Mouse (Mus musculus) forebrain, embryonic 12.5 days (tissue): ENCODE results near the gene Mccc1. TPM values are rescaled to one million over a fixed set of nuclear protein-coding genes. Genes with fewer than 3 reads are reported as not detected.
A peak's percentile ranks its signal among the peaks of the same experiment; 100 is the strongest.

Experiments
- ATAC-seq: fragments of 200-750 bp; cut with Nextera tagmentation; 2 replicates; pipeline ENCODE4 v1.8.0; 2017; ENCODE audit warnings: moderate TSS enrichment; ENCODE audit not compliant: low FRiP score
- H3K27ac ChIP-seq: fragments of 300-500 bp; sonication (generic); 2 replicates; pipeline ENCODE4 v1.5.1; 2016; ENCODE audit warnings: mild to moderate bottlenecking
- H3K27me3 ChIP-seq: fragments of 300-500 bp; sonication (generic); 2 replicates; pipeline ENCODE4 v1.6.1; 2016; ENCODE audit warnings: mild to moderate bottlenecking
- H3K36me3 ChIP-seq: fragments of 300-500 bp; sonication (generic); replicated peaks from 2 replicates; pipeline ENCODE4 v1.6.1; 2016; ENCODE audit warnings: mild to moderate bottlenecking
- H3K4me1 ChIP-seq: fragments of 300-500 bp; sonication (generic); 2 replicates; pipeline ENCODE4 v1.6.1; 2016
- H3K4me2 ChIP-seq: fragments of 300-500 bp; sonication (generic); 2 replicates; pipeline ENCODE4 v1.6.1; 2016; ENCODE audit warnings: mild to moderate bottlenecking, moderate library complexity
- H3K4me3 ChIP-seq: fragments of 300-500 bp; sonication (generic); replicated peaks from 2 replicates; pipeline ENCODE4 v1.5.1; 2016; ENCODE audit warnings: mild to moderate bottlenecking
- H3K9ac ChIP-seq: fragments of 300-500 bp; sonication (generic); 2 replicates; pipeline ENCODE4 v1.6.1; 2016; ENCODE audit warnings: mild to moderate bottlenecking
- H3K9me3 ChIP-seq: fragments of 300-500 bp; sonication (generic); 2 replicates; pipeline ENCODE4 v1.6.1; 2016
- WGBS: fragments of 180-500 bp; shearing (Covaris S2); methylation state at CpG from one replicate; pipeline ENCODE4 v1.1.7; 2016; 5-methylcytosine and 5-hydroxymethylcytosine counted together
- polyA plus RNA-seq: library from polyadenylated mRNA; unstranded; fragments of >200 nt; fragmentation: Nextera tagmentation; extraction: Ambion mirVana; gene quantifications from 2 replicates; pipeline ENCODE4 v1.2.1, GENCODE M21; 2016

The Mccc1 gene
- polyA plus RNA-seq, 1 experiment from 2014 or later, result 32.7 TPM

DNA sequence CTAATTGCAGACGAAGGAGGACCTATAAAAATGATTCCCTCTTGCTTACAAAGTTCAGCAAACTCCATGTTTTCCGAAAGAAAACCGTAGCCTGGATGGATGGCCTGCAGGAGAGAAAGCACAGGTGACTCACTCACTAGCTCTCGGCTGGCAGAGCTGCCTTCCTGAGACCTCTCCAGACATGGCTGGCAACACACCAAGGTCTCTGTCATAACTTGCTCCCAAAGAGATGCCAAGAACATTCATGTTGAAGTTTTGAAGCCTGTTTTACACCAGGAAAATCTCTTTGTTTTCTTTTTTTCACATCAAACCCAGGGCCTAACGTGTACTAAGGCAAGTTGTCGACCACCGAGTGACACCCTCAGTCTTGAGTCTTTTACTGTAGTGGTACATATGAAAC lies 9.8 kb downstream of the Mccc1 start:
- ATAC-seq, result no peak
- H3K27ac ChIP-seq, result no peak overlapping the region
- H3K36me3 ChIP-seq, result peaks cover 42% of the 10 kb centered on the region
- H3K4me2 ChIP-seq, result no peak overlapping the region
- no peaks in the 10 kb centered on the region for H3K9me3 ChIP-seq
- H3K4me3 ChIP-seq, result no peak overlapping the region
- no peak overlapping the region for H3K9ac ChIP-seq
- WGBS, result 93% methylated on average over 7 of the region's 7 CpGs
- H3K4me1 ChIP-seq, result peaks cover 4% of the 10 kb centered on the region; the same call in 1 of the 2 replicates
- no peaks in the 10 kb centered on the region for H3K27me3 ChIP-seq

DNA sequence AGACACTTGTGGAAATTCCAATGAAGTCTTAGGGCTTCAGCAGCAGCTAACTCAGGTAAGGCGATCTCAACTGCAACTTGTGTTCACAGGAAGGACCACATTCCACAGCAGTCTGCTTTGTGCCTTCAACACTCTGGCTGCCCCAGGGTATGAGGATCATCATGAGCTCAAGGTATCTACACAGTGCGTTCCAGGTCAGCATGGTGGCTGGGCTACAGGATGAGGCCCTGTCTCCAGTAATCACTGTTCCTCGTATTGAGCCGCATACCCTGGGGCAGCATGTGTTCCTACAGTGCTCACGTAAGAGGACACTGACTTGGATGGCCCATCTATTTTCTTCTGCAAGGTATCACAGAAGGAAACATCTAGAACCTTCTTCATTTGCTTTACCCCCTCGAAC lies 12.4 kb downstream of the Mccc1 start:
- Histone ChIP-seq H3K4me1 (no peaks in the 10 kb centered on the region), H3K9me3 (no peaks in the 10 kb centered on the region), H3K36me3 (peaks cover 58% of the 10 kb centered on the region), H3K4me2 (no peak overlapping the region), H3K9ac (no peak overlapping the region), H3K27me3 (no peaks in the 10 kb centered on the region), H3K4me3 (no peak overlapping the region), H3K27ac (no peak overlapping the region)
- 97% methylated on average over 6 of the region's 6 CpGs for WGBS
- ATAC-seq, result no peak

DNA sequence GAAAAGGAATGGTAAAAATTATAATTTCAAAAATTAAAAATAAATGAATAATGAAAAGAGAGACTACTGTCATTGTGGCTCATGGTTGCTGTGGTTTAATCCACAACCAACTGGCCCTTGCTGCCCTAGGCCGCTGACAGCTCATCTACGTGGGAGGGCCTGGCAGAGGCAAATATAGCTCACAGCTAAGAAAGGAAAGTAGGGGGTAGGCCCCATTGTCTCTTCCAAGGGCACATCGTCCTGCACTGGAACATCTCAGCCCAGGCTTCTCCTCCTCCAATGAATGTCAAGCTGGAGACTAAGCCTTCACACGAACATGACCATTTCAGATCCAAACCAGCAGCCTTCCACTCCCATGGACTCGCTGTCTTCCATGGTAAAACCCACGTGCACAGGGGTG lies 14.2 kb downstream of the Mccc1 start:
- ATAC-seq, result no peak
- 94% methylated on average over 6 of the region's 6 CpGs for WGBS
- Histone ChIP-seq H3K27me3 (no peaks in the 10 kb centered on the region), H3K4me3 (no peak overlapping the region), H3K9ac (no peak overlapping the region), H3K9me3 (no peaks in the 10 kb centered on the region), H3K4me2 (no peak overlapping the region), H3K36me3 (peaks cover 69% of the 10 kb centered on the region), H3K27ac (no peak overlapping the region), H3K4me1 (no peaks in the 10 kb centered on the region)

DNA sequence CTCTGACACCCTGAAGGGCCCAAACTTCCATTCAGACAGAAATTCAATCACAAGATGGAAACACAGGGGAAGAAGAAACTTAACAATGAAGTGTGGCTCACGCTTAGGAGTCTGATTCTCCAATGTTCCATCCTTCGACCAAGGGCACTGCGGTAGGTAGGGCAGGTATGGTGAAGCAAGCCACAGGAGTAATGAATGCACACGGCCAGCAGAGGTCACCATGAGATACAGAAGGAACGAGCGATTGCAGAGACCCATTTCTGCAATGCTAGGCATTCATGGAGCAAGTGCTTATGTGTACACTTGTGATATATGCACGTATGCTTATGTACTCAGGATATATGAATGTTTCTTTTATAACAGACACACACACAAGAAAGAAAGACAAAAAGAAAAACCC lies 26.9 kb downstream of the Mccc1 start:
- H3K9me3 ChIP-seq, result no peaks in the 10 kb centered on the region
- H3K4me2 ChIP-seq, result no peak overlapping the region
- ATAC-seq, result no peak
- H3K9ac ChIP-seq, result no peak overlapping the region
- 74% methylated on average over 7 of the region's 7 CpGs for WGBS
- no peaks in the 10 kb centered on the region for H3K27me3 ChIP-seq
- no peak overlapping the region for H3K4me3 ChIP-seq
- no peaks in the 10 kb centered on the region for H3K4me1 ChIP-seq
- H3K27ac ChIP-seq, result no peak overlapping the region
- H3K36me3 ChIP-seq, result peaks cover 62% of the 10 kb centered on the region

DNA sequence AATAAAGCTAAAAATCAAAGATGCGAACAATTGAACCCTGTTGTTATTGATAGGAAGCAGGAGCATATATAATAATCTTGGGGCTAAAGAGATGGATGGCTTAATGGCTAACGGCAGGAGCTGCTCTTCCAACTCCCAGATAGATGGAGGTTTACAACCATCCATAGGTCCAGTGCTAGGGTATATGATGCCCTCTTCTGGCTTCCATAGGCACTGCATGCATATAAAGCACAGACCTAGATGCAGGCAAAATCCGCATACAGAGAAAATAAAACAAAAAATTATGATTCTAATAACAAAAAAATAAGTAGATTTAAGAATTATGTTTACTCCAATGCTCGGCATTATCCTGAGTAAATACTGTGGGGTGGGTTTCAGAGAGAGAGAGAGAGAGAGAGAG lies 27.5 kb downstream of the Mccc1 start:
- no peaks in the 10 kb centered on the region for H3K27me3 ChIP-seq
- peaks cover 59% of the 10 kb centered on the region for H3K36me3 ChIP-seq
- no peak overlapping the region for H3K9ac ChIP-seq
- no peak overlapping the region for H3K4me2 ChIP-seq
- no peak overlapping the region for H3K4me3 ChIP-seq
- no peaks in the 10 kb centered on the region for H3K9me3 ChIP-seq
- ATAC-seq, result 0 out of 2 replicates have a peak, but pooled peaks have one; percentile 39
- H3K4me1 ChIP-seq, result no peaks in the 10 kb centered on the region
- 90% methylated on average over 4 of the region's 4 CpGs for WGBS
- H3K27ac ChIP-seq, result no peak overlapping the region

DNA sequence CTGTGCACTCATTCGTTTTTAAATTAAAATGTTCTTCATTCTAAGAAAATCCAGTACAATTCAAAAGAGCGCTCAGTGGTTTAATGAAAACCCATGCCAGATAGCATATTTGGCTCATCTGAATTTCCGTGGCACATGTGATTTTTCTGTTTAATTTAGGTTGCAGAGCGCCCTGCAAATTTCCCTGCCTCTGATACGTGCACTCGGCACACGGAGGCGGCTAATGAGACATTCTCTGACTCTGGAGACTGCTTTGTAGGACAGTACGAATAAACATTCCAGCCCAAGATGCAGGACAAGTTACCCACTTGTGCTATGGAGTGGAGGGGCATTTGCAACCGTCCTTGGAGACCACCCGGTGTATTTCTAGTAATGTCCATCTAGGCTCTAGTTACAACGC lies 29.3 kb downstream of the Mccc1 start:
- ATAC-seq, result no peak
- Histone ChIP-seq H3K36me3 (peaks cover 53% of the 10 kb centered on the region), H3K4me1 (no peaks in the 10 kb centered on the region), H3K4me3 (no peak overlapping the region), H3K9ac (no peak overlapping the region), H3K27me3 (no peaks in the 10 kb centered on the region), H3K4me2 (no peak overlapping the region), H3K9me3 (no peaks in the 10 kb centered on the region), H3K27ac (no peak overlapping the region)
- WGBS, result 93% methylated on average over 12 of the region's 12 CpGs

DNA sequence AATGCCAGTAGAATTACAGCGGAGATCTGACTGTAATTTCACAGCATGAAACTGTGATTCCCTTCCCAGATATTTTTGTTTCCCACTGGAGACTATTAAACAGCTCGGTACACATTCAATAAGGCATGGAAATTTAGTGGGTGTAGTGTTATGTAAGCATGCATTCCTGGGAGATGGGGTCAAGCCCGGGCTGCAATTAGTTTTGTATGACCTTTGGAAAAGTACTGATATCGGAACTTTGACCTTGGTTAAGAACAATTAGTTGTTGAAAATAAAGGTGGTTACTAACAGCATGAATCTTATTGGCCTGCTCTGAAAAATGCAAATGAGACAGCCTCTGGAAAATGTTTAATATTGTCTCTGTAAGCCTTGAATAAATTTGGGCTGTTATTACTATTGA lies 30.0 kb downstream of the Mccc1 start:
- no peak overlapping the region for H3K9ac ChIP-seq
- no peaks in the 10 kb centered on the region for H3K9me3 ChIP-seq
- 89% methylated on average over 4 of the region's 4 CpGs for WGBS
- peaks cover 49% of the 10 kb centered on the region for H3K36me3 ChIP-seq
- H3K4me3 ChIP-seq, result no peak overlapping the region
- no peak for ATAC-seq
- H3K4me2 ChIP-seq, result no peak overlapping the region
- H3K27me3 ChIP-seq, result no peaks in the 10 kb centered on the region
- H3K27ac ChIP-seq, result no peak overlapping the region
- H3K4me1 ChIP-seq, result no peaks in the 10 kb centered on the region

DNA sequence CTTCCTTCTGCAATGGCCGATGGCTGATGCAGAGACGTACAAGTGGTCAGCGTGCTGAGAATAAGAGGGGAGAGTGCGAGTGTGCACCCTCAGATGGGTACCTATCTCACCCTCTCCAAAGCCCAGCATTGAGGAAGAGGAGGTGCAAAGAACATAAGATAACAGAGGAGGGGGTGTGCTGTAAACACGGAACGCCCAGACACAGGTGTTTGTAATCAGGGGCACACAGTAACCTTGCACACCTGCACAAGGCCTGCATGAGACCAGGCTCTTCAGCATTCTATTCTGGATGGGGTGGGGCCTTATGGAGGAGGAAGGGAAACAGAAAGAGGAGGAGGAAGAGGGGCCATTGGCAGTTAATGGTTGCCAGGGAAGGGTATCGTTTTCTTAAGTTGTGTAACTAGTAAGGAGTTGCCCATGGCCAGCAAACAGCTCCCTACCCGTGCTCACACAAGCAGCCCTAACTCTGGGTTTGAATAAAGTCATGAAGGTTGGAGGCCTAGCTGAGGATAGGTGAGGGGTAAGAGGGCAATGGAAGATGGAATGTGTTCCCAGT lies 33.0 kb downstream of the Mccc1 start:
- Histone ChIP-seq H3K4me1 (no peaks in the 10 kb centered on the region), H3K4me2 (no peak overlapping the region), H3K27me3 (no peaks in the 10 kb centered on the region), H3K4me3 (no peak overlapping the region), H3K9me3 (no peaks in the 10 kb centered on the region), H3K9ac (no peak overlapping the region), H3K27ac (no peak overlapping the region), H3K36me3 (peaks cover 41% of the 10 kb centered on the region)
- no peak for ATAC-seq
- 96% methylated on average over 8 of the region's 8 CpGs for WGBS

DNA sequence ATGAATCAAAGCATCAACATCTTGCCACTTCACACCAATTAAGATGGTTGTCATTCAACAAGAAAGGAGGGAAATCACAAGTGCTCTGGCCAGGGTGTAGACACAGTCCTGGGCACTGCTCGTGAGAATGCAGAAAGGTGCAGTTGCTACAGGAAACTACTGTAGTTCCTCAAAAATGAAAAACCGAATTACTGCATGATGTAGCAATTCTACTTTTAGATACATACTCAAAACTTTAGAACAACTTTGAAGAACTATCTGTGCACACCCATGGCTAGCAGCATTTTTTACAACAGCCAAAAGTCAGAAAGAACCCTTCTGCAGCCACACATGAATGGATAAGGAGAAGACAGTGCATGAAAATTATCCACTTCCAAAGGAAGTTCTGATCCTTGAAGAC lies 34.0 kb downstream of the Mccc1 start:
- no peaks in the 10 kb centered on the region for H3K27me3 ChIP-seq
- no peak for ATAC-seq
- H3K9me3 ChIP-seq, result no peaks in the 10 kb centered on the region
- no peak overlapping the region for H3K27ac ChIP-seq
- WGBS, result 82% methylated on average over 2 of the region's 2 CpGs
- H3K9ac ChIP-seq, result no peak overlapping the region
- peaks cover 36% of the 10 kb centered on the region for H3K36me3 ChIP-seq
- no peak overlapping the region for H3K4me3 ChIP-seq
- H3K4me1 ChIP-seq, result no peaks in the 10 kb centered on the region
- no peak overlapping the region for H3K4me2 ChIP-seq

DNA sequence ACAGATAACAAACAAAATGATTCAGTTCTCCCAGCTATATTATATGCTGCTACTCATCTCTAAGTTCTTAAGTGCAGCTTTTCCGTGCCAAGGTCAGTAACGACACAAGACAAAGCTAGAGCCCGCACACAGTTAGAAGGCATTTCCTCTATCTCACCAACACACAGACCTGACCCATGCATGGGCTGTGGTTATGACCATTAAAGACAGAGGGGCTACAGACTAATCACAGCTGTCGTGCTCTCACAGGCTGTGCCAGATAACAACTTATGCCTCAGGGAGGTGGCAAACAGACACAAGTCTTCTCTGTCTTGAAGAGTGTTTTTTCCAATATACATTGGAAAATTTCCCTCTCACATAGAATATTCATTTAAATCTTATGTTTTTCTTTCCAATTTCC lies 35.5 kb downstream of the Mccc1 start:
- ATAC-seq, result no peak
- H3K36me3 ChIP-seq, result peaks cover 40% of the 10 kb centered on the region

DNA sequence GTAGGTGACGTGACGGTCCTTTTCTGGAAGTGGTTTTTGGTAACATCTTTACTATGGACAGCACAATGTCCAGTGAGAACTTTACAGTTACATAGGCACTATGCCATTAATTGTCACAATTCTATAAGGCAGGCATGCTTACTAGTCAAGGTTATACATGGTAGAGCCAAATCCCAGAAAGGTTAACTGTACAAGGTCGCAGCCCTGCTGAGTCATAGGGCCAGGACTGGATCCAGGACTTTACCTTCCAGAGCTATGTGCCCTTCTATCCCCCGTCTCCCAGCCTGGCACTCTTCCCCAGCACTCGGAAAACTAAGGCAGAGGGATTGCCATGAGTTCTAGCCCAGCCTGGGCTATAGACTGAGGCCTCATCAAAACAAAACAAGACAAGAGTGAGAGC lies 36.6 kb downstream of the Mccc1 start:
- Histone ChIP-seq H3K4me1 (no peaks in the 10 kb centered on the region), H3K27me3 (no peaks in the 10 kb centered on the region), H3K4me2 (no peak overlapping the region), H3K36me3 (peaks cover 41% of the 10 kb centered on the region), H3K27ac (no peak overlapping the region), H3K9me3 (no peaks in the 10 kb centered on the region), H3K4me3 (no peak overlapping the region), H3K9ac (no peak overlapping the region)
- WGBS, result 93% methylated on average over 5 of the region's 5 CpGs
- no peak for ATAC-seq

More for the DNA sequence above, 35.5 kb downstream of the Mccc1 start:
- H3K9ac ChIP-seq, result no peak overlapping the region
- no peaks in the 10 kb centered on the region for H3K4me1 ChIP-seq
- H3K9me3 ChIP-seq, result no peaks in the 10 kb centered on the region
- H3K4me2 ChIP-seq, result no peak overlapping the region
- no peaks in the 10 kb centered on the region for H3K27me3 ChIP-seq
- H3K4me3 ChIP-seq, result no peak overlapping the region
- 93% methylated on average over 4 of the region's 4 CpGs for WGBS
- no peak overlapping the region for H3K27ac ChIP-seq

DNA sequence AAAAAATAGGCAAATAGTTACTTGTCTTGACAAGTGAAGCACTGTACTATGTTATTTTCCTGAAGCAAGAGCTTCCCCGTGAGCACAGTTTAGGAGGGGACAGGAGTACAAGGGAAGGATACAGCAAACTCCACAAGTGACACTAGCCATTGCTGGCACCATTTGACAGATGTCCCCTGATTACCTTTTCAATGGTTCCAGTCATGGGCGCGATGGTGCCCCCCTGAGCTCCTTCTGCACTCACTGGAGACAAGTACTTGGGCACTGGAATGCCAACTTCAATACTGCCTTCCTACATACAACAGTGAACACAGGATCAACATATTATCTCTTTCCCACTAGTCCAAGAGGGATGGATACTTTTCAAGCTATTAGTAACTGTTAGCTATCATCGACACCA lies 37.1 kb downstream of the Mccc1 start:
- H3K4me1 ChIP-seq, result no peaks in the 10 kb centered on the region
- no peak overlapping the region for H3K4me3 ChIP-seq
- H3K9me3 ChIP-seq, result no peaks in the 10 kb centered on the region
- H3K27me3 ChIP-seq, result no peaks in the 10 kb centered on the region
- no peak overlapping the region for H3K27ac ChIP-seq
- ATAC-seq, result no peak
- H3K4me2 ChIP-seq, result no peak overlapping the region
- H3K9ac ChIP-seq, result no peak overlapping the region
- 89% methylated on average over 4 of the region's 4 CpGs for WGBS
- H3K36me3 ChIP-seq, result peaks cover 39% of the 10 kb centered on the region

DNA sequence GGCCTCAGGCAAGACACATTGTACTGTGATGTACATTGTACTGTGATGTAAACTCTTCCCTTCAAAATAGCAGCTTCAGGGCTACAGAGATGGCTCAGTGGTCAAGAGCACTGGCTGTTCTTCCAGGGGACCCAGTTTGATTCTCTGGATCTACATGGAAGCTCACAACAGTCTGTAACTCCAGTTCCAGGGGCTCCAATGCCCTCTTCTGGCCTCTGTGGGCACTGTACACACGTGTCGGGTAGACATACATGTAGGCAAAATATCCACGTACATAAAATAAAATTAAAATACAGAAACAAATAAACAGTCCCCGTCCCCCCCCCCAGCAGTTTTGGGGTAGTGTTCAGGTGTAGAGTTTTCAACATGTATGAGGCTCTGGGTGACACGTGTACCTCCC lies 37.5 kb downstream of the Mccc1 start:
- WGBS, result 88% methylated on average over 5 of the region's 5 CpGs
- ATAC-seq, result no peak
- H3K4me1 ChIP-seq, result no peaks in the 10 kb centered on the region
- no peak overlapping the region for H3K4me3 ChIP-seq
- H3K27me3 ChIP-seq, result no peaks in the 10 kb centered on the region
- H3K9ac ChIP-seq, result no peak overlapping the region
- H3K9me3 ChIP-seq, result no peaks in the 10 kb centered on the region
- H3K4me2 ChIP-seq, result no peak overlapping the region
- peaks cover 39% of the 10 kb centered on the region for H3K36me3 ChIP-seq
- H3K27ac ChIP-seq, result no peak overlapping the region
